Mouse (Mus musculus): ENCODE results near the gene Wdr73. TPM values are rescaled to one million over a fixed set of nuclear protein-coding genes. Genes with fewer than 3 reads are reported as not detected.

Gene Wdr73
- total RNA-seq, 2 experiments from 2014 or later = 2.9 to 4.3 TPM

DNA sequence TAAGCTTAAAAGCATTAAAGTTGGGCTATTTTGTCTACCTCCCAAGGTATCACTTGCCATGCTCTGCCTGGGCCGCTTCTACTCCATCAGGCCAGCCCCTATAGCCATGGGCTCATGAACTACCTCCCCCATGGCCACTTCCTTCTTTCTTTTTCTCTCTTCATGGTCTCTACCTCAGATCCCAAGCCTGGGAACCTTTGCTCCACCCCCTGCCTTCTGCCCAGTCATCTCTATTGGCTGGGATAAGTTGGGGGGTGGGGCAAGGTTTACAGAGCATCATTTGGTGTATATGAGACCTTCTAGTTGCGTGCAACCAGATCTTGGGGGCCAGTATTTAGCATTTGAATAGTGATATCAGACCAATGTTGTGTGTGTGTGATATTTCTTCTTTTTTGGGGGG lies 38.6 kb downstream of the Wdr73 start:
- intact Hi-C loops (cut with DNase I) = no loop called here
- no peak for DNase-seq

DNA sequence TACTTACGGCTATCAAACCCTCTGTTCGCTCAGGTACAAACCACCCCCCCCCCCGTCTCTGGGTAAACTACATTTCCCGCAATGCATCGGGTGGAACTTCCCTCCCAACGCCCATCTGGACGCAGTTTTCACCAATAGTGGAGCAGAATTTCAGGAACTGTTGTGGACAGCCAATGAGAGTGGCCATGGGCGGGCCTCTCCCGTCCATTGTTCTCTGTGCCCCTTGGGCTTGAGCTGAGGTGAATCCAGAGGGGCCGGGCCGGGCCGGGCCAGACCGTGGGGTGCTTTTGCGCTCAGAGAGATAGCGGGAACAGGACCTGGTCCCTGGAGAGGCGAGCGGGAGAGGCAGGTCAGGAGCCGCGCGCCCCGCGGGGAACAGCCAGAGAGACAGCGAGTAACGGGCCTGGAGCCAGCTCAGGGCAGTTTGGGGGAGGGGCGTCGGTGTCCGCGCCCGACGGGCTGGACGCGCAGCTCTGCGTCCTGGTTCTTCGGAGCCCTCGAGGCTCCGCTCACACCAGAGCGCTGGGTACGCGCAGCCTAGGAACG lies 40.3 kb downstream of the Wdr73 start, which contains the start of gene Zscan2:
Gene Zscan2 (plus strand): TSS at position 192 of the 546 bp plus-strand sequence.
- intact Hi-C loops (cut with DNase I) = no loop called here

DNA sequence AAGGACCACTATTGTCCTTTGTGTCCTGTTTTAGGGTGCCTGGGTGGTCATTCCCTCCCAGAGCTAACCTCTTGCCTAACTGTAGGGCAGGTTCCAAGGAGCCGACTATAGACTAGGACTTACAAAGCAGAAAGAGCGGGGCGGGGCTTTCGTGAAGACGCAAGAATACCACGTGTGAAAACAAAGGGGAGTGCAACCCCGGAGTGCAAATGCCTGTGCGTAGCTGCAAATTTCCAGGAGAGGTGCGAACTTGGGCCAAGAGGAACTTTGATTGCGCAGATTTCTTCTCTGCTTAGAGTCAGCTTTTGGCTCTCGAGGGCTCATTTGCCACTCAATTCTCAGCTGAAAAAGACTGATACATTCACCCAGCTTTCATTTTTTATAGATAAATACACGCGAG lies 40.8 kb downstream of the Wdr73 start:
- intact Hi-C loops (cut with DNase I) = no loop called here
- DNase-seq = no peak

More for the DNA sequence above, 40.3 kb downstream of the Wdr73 start, which contains the start of gene Zscan2:
- DNase-seq = peak; percentile 83 to 84

DNA sequence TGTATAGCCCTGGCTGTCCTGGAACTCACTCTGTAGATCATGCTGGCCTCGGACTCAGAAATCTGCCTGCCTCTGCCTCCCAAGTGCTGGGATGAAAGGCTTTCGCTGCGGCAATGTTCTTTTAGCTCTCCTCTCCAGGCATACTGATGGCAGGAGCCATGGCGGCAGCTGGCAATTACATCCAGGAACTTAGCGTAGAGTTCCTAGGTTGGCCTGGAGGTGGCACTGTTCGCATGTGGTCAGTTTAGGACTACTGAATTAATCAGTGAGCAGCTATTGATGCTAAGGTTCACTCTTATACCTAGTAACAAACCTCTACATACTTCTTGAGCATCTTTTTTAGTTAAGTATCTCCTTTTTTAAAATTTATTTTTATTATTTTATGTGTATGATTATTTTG lies 43.9 kb downstream of the Wdr73 start:
- intact Hi-C loops (cut with DNase I) = loop anchor here (2.0 kb wide), 1 partner anchor 300 kb away; no protein-coding TSS in a partner anchor
- peak; percentile 68 to 73 for DNase-seq

DNA sequence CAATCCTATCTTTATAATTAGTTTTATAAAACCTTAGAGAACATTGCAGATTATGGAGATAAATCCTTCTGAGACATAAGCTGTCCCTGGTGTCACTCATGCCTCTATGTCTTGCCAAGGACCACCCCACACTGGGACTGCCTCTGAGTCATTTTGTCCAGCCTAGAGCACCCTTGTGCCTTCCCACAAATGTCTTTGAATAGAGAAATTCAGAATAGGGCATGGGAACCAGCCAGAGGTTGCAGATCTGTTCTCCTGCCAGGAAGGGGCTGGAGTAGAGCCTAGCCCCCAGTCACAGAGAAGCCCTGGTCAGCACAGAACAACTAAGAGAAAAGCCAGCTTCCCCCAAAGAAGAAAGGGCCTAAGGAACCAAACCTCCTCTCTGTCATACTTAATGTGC lies 45.8 kb downstream of the Wdr73 start:
- intact Hi-C loops (cut with DNase I) = no loop called here
- DNase-seq = no peak

DNA sequence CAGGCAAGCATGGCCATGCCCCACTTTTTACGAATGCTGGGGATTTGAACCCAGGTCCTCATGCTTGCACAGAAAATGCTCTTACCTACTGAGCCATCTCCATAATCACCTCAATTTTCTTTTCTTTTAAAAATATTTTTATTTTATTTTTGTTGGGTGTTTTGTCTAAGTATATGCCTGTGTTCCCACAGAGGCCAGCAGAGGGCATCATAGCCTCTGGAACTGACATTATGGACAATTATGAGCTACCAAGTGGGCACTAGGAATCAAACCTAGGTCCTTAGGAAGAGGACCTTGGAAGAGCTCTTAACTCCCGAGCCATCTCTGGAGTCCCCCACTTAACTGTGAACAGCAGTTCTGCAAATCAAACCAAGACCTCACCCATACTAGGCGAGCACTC lies 47.9 kb downstream of the Wdr73 start:
- intact Hi-C loops (cut with DNase I) = no loop called here
- DNase-seq = no peak

DNA sequence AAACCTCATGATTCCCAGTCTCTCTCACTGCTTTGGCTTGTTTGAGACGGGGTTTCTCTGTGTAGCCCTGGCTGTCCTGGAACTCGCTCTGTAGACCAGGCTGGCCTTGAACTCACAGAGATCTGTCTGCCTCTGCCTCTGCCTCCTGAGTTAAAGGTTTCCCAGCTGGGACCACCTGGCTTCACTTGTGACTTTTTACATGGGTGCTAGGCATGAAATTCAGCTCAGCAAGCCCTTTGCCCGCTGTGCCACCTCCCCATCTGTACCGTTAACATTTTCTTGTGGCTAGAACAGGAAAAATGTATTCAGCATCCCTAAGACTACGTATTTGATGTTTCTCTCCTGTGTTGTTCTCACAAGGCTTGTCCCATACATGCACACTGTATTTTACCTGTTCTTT lies 50.5 kb downstream of the Wdr73 start:
- intact Hi-C loops (cut with DNase I) = no loop called here
- no peak for DNase-seq

DNA sequence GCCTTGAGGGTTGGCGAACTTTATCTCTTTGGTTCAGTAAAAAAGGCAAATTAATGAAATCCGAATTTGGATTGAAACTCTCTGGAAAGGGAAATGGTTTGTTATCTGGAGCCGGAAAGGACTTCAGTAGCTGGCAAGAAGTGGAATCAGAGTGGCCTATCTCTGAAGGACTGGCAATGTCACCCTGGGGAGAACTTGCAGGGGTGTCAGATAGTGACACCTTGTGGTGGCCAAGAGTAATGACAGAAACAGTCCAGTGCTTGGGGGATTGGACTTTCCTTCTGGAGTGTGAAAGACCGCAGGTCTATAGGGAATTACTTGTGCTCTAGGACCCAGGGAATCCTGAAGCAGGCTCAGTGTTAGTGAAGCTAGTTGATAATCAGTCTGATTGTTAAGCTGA lies 51.4 kb downstream of the Wdr73 start:
- intact Hi-C loops (cut with DNase I) = loop anchor here (1.0 to 10.0 kb wide), 4 partner anchors 42 to 465 kb away; partner anchors contain the start of gene Fes
- DNase-seq = no peak

DNA sequence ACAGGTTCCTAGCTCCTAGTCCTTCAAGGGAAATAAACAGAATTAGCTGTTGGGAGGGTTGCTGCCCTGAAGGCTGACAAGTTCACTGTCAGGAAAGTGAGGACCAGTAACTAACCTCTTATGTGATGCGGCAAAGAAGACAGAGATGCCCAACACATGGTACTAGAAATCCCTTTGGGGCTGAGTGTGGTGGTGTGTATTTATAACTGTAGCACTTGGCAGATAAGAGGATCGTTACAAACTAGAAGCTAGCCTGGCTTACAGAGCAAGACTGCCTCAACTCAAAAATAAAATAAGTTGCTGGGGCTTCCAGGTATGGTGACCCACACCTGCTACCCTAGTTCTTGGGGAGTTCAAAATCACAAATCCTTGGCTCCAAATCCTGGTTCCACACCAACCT lies 51.8 kb downstream of the Wdr73 start:
- intact Hi-C loops (cut with DNase I) = loop anchor here (1.0 to 10.0 kb wide), 4 partner anchors 42 to 464 kb away; partner anchors contain the start of gene Fes

DNA sequence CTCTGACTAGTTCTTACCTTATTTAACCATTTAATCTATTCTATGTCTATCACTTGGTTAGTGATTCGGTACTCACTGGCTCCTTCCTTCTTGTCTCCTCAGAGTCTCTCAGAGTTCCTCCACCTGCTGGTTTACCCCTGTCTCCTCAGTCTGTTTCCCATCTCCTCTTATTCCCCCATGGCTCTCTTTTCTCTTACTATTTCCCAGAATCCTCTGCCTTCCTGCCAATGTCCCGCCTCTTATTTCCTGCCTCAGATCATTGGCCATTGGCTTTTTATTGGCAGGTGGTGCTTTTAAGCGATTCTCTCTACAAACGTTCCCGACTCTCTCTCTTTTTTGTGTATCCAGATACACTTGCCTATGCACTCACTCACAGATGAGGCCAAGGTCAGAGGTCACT lies 54.4 kb downstream of the Wdr73 start:
- no peak for DNase-seq
- intact Hi-C loops (cut with DNase I) = loop anchor here (5.0 to 10.0 kb wide), 3 partner anchors 39 to 462 kb away; partner anchors contain the start of gene Fes

More for the DNA sequence above, 51.8 kb downstream of the Wdr73 start:
- no peak for DNase-seq

DNA sequence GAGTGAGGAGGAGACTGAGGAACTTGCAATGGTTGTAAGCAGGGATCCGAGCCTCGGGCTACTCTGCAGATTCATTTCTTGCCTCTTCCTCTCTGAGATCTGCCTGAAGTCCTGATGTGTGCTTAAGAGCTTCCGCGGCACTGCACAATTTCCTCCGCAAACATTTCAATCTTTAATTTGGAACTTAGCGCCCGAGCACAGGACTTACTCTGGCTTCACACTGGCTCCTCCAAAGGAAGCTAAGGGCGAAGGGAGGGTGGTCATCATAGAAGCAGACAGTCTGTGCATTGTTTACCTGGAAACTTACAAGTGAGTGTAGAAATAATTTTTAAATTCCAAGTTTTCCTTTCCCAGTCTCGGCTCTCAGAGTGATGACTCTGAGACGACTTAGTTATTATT lies 54.8 kb downstream of the Wdr73 start:
- intact Hi-C loops (cut with DNase I) = loop anchor here (5.0 to 10.0 kb wide), 3 partner anchors 39 to 461 kb away; partner anchors contain the start of gene Fes
- no peak for DNase-seq

DNA sequence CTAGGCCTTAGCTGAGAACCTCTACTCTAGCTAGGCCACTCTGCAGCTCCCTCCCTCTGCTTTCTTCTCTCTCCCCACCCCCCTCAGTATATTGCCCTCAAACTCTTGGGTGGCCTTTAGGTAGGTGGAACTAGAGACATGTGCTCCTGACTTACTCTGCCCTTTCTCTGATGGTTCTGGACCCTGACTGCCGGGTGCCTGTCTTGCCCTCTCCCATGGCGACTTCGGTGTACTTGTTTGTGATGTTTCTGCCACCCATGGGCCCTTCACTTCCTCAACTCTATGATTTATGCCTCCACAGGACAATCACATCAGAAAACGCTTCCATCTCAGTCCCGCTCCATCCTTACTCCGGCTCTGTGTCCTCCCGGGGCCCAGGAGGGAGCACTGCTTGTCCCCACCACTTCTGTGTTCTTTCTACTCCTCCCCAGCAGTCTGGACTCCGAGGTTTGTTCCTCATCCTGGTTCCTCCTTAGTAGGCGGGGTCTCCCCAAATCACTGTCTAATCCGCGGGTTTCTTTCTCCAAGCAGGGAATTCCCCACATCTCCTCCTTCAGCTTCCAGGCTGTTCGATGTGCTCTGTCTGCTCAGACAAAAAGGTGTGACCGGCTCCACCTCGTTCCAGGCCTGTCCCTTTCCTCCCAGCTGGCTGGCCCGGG lies 55.3 kb downstream of the Wdr73 start:
- intact Hi-C loops (cut with DNase I) = loop anchor here (5.0 to 10.0 kb wide), 3 partner anchors 38 to 461 kb away; partner anchors contain the start of gene Fes
- peak in 1 of 2 experiments; percentile 22 for DNase-seq

DNA sequence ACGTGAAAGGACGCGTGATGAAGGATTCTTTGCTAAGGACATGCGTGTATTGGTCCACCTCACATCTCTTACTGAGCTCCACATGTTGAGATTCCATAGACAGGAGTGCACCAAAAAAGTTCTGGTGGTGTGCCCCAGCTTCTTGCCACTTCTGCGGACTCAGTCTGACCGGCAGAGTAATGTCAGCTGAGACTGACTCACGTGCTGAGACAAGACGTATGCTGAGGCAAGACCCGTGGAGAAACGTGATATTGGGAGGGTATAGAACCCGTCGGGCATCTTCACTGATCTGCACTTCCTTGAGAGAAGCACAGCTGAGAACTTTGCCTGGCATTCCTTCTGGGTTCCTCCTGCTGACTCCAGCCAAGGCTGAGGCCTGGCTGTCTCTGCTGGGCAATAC lies 56.4 kb downstream of the Wdr73 start:
- intact Hi-C loops (cut with DNase I) = loop anchor here (5.0 to 10.0 kb wide), 3 partner anchors 37 to 460 kb away; partner anchors contain the start of gene Fes
- DNase-seq = no peak

DNA sequence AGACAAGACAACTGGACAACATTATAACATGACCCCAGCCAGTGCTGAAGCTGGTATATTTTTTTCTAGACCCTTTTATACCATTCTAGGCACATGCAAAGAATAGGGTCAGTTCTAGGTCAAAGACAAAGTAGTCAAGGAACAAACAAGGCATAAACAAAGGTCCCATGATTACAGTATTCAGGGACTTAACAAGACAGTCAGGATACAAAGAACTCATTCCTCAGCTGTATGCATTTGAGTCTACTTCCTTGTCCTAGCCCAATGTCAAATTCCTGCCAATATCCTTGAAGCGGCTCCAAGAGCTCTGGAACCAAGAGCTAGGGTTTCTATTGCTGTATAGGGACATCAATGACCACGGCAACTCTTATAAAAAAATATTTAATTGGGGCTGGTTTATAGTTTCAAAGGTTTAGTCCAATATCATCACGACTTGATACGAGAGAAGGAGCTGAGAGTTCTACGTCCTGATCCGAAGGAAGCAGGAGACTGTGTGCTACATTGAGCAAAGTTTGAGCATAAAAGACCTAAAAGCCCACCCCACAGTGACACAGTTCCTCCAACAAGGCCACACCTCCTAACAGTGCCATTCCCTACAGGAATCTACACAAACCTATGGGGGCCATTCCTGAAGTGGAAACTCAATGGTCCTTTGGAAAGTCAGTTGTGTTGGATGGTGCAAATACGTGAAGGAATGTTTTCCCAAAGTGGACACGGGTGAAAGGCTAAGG lies 57.0 kb downstream of the Wdr73 start:
- intact Hi-C loops (cut with DNase I) = loop anchor here (10.0 kb wide), 2 partner anchors 239 to 459 kb away; partner anchors contain the start of gene Fes
- DNase-seq = no peak

DNA sequence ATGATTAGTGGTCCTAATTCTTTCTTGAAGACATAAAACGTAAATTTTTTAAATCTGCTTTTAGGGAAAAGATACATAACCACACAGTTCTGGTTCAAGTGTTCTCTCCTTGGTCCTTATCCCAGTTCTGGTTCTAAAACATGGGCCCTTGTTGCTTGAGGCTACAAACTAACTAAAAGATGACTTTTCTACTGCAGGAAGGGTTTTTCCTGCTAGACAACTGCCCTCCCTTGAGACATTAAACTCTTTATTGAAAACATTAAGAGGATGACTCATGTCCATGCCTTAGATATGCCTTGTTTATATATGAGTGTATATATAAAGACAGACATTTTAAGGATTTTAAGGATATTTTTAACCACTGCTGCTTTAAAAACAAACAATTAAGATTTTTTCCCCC lies 57.9 kb downstream of the Wdr73 start:
- no peak for DNase-seq
- intact Hi-C loops (cut with DNase I) = loop anchor here (10.0 kb wide), 2 partner anchors 238 to 458 kb away; partner anchors contain the start of gene Fes

DNA sequence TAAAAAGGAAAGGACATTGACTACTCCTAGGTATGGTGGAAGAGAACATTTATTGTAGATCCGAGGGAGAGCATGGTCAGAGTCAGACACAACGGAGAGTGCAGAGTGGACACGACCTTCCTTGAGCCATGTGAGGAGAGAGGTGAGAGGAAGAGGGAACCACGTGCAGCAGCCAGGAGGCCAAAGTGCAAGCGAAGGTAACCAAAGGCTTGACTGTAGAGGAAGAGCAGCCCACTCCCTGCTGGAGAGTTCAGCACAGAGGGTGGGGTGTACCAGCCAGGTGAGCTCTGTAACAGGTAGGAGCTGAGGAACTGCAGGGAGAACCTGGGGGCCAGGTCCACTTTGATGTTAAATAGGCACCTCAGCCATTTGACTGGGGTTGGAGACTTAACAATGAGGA lies 58.9 kb downstream of the Wdr73 start:
- intact Hi-C loops (cut with DNase I) = loop anchor here (10.0 kb wide), 2 partner anchors 237 to 457 kb away; partner anchors contain the start of gene Fes
- DNase-seq = no peak

DNA sequence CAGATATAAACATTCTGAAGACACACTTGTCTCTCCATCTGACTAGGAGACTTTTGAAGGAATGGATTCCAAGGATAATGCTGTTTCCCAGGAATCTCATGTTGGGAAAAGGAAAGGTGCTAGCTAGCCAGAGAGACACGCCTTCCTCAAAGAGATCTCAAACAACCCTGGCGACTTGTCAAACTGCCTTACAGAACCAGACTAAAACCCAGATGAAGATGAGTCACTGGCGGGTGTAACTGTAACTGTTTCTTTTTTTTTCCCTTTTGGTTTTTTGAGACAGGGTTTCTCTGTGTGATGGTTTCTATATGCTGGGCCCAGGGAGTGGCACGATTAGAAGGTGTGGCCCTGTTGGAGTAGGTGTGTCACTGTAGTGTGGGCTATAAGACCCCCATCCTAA lies 60.1 kb downstream of the Wdr73 start:
- intact Hi-C loops (cut with DNase I) = loop anchor here (10.0 kb wide), 2 partner anchors 236 to 456 kb away; partner anchors contain the start of gene Fes
- no peak for DNase-seq
